Mouse (Mus musculus): ENCODE measurements around the gene Anxa6.

GRCm38 (mm10) chr11:54931405-54932093, 101.7 kb downstream of the Anxa6 start:
- TF ChIP-seq ZNF384 (IDR thresholded peaks at IDR 0.05; ENCODE audit: low read depth, low read length) (peak; percentile 57), CTCF (IDR thresholded peaks at IDR 0.05 in 2 of 3, conservative IDR thresholded peaks at IDR 0.05 in 1 of 3; ENCODE audit: control insufficient read depth in 1 of 3, insufficient read depth in 1 of 3, low read depth in 2 of 3, low read length in 3 of 3, poor library complexity in 1 of 3, severe bottlenecking in 1 of 3) (peak; percentile 78 to 84 (median 81)), MAZ (IDR thresholded peaks at IDR 0.05; ENCODE audit: low read depth, low read length) (0 out of 2 replicates have a peak, but pooled peaks have one; percentile 59), POLR2AphosphoS2 (IDR thresholded peaks at IDR 0.05; ENCODE audit: low read length) (no peak), POLR2A (IDR thresholded peaks at IDR 0.05; ENCODE audit: control insufficient read depth in 1 of 2, insufficient read depth in 1 of 2, low read depth in 1 of 2, low read length in 2 of 2, poor library complexity in 1 of 2) (no peak), TCF12 (IDR thresholded peaks at IDR 0.05; ENCODE audit: low read depth, low read length) (no peak), USF1 (IDR thresholded peaks at IDR 0.05; ENCODE audit: low read depth, low read length) (no peak), GATA1 (IDR thresholded peaks at IDR 0.05; ENCODE audit: low read depth, low read length) (no peak), BHLHE40 (IDR thresholded peaks at IDR 0.05; ENCODE audit: borderline replicate concordance, low read depth, low read length) (no peak), MAFK (IDR thresholded peaks at IDR 0.05; ENCODE audit: borderline replicate concordance, low read depth, low read length) (no peak), UBTF (IDR thresholded peaks at IDR 0.05; ENCODE audit: borderline replicate concordance, insufficient read depth, low read depth, low read length) (no peak), MAX (IDR thresholded peaks at IDR 0.05; ENCODE audit: low read length) (no peak), TBP (IDR thresholded peaks at IDR 0.05; ENCODE audit: low read depth, low read length) (no peak)
